Mouse (Mus musculus) lung, postnatal 0 days (tissue): ENCODE measurements around the gene Aco1. TPM values are rescaled to one million over a fixed set of nuclear protein-coding genes. Genes with fewer than 3 reads are reported as not detected.

Experiments
- ATAC-seq: fragments of 200-750 bp; cut with Nextera tagmentation; 2 replicates; pipeline ENCODE4 v1.8.0; 2017; ENCODE audit warnings: moderate library complexity
- DNase-seq: peaks from one replicate; pipeline ENCODE4 v3.0.0-alpha.2; 2016; ENCODE audit warnings: low spot score
- H3K27ac ChIP-seq: fragments of 300-500 bp; sonication (generic); 2 replicates; pipeline ENCODE4 v1.5.1; 2014; ENCODE audit warnings: antibody characterized with exemption, mild to moderate bottlenecking, low read length, mixed read lengths
- H3K27me3 ChIP-seq: fragments of 300-500 bp; sonication (generic); replicated peaks from 2 replicates; pipeline ENCODE4 v1.6.1; 2014; ENCODE audit warnings: low read length, mixed read lengths; ENCODE audit not compliant: insufficient read depth
- H3K36me3 ChIP-seq: fragments of 300-500 bp; sonication (generic); 2 replicates; pipeline ENCODE4 v1.6.1; 2014; ENCODE audit warnings: low read length, mixed read lengths; ENCODE audit not compliant: insufficient read depth
- H3K4me1 ChIP-seq: fragments of 300-500 bp; sonication (generic); 2 replicates; pipeline ENCODE4 v1.6.1; 2014; ENCODE audit warnings: antibody characterized with exemption, low read depth, low read length, mixed read lengths; ENCODE audit not compliant: insufficient read depth
- H3K4me2 ChIP-seq: fragments of 300-500 bp; sonication (generic); replicated peaks from 2 replicates; pipeline ENCODE4 v1.6.1; 2014; ENCODE audit warnings: low read depth, mild to moderate bottlenecking, low read length, moderate library complexity, mixed read lengths
- H3K4me3 ChIP-seq: fragments of 300-500 bp; sonication (generic); 2 replicates; pipeline ENCODE4 v1.5.1; 2014; ENCODE audit warnings: low read depth, low read length
- H3K9ac ChIP-seq: fragments of 300-500 bp; sonication (generic); replicated peaks from 2 replicates; pipeline ENCODE4 v1.6.1; 2014; ENCODE audit warnings: low read depth, mild to moderate bottlenecking
- H3K9me3 ChIP-seq: fragments of 300-500 bp; sonication (generic); 2 replicates; pipeline ENCODE4 v1.6.1; 2016; ENCODE audit warnings: low read length, mixed read lengths
- CTCF ChIP-seq: IDR thresholded peaks from 2 replicates; pipeline ENCODE4 v1.5.1; 2016; ENCODE audit warnings: antibody characterized with exemption, mild to moderate bottlenecking
- EP300 ChIP-seq: IDR thresholded peaks from 2 replicates; pipeline ENCODE4 v1.6.1; 2016; ENCODE audit warnings: antibody characterized with exemption, mild to moderate bottlenecking, control low read depth
- WGBS: fragments of 180-500 bp; shearing (Covaris S2); extraction: QIAGEN DNeasy Blood & Tissue Kit; methylation state at CpG from one replicate; pipeline ENCODE4 v1.1.7; 2014; 5-methylcytosine and 5-hydroxymethylcytosine counted together
- polyA plus RNA-seq: library from polyadenylated mRNA; unstranded; fragments of >200 nt; fragmentation: Nextera tagmentation; extraction: Ambion mirVana; gene quantifications from 2 replicates; pipeline ENCODE4 v1.2.1, GENCODE M21; 2015

Gene Aco1
- 38.0 and 46.0 TPM in 2 replicates for polyA plus RNA-seq

DNA sequence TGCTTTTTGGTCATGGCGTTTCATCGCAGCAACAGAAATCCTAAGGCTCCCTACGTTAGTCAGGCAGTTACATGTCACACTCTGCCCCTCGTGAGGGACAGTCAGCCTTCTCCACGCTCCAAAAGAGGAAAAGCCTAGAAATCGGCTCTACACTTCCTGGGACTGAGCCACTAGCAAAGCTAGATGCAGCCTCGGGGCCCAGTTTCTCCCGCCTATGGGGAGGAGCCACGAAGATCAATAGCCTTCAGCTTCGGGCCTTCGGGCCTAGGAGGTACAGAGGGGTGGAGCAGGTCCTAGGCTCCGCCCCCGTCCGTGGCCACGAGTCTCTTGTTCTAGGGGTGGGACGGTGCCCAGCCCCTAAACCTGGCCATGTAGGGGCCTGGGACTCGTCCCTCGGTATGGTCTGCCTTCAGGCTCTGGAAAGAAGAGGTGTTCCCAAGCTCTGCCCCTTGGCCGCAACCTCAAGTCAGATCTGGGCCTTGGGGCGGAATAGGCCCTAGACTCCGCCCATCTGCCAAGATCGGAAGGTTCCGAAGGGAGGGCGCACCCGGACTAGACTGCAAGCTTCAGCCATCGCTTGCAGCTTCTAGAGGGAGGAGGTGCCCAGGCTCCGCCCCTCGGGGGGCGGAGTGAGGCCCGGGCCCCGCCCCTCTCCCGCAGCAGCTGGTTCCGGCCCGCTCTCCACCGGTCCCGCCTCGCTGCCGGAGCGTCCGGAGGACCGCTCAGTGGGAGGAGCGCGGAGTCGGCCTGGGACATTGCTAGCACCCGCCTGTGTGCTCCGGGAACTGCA lies at the start of gene Aco1:
Gene Aco1 (plus strand): TSS at position 339 of the 790 bp plus-strand sequence.
- Histone ChIP-seq H3K36me3 (no peaks in the 10 kb centered on the region), H3K27ac (peak within 1 kb of the TSS; percentile 89), H3K4me2 (peak within 1 kb of the TSS; percentile 89), H3K4me3 (peak within 1 kb of the TSS; percentile 73), H3K9me3 (no peaks in the 10 kb centered on the region), H3K27me3 (no peaks in the 10 kb centered on the region), H3K9ac (peak within 1 kb of the TSS; percentile 84), H3K4me1 (peaks cover 19% of the 10 kb centered on the region; the same call in 1 of the 2 replicates)
- under 1% methylated on average over 38 of the region's 46 CpGs for WGBS
- ATAC-seq (peak; percentile 93), DNase-seq (peak; percentile 99)
- TF ChIP-seq EP300 (0 out of 2 replicates have a peak, but pooled peaks have one; percentile 58), CTCF (no peak)

DNA sequence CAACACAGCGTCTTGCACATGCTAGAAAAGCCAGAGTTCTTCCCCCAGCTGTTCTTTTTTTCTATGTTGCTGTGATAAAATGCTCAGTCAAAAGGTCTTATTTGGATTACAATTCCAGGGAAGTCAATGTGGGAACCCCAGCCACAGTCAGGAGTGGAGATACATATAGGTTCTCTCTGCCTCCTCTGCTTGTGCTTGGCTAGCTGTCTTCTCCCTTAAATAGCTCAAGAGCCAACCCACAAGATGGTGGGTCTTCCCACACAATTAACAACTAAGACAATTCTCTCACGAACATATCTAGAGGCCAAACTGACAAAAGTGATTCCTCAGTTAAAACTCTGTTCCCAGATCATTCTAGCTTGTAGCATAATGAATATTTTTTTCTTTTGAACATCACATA lies 47.9 kb upstream of the Aco1 start:
- TF ChIP-seq EP300 (no peak), CTCF (no peak)
- Histone ChIP-seq H3K9ac (no peak overlapping the region), H3K4me3 (no peak overlapping the region), H3K27me3 (no peaks in the 10 kb centered on the region), H3K36me3 (no peaks in the 10 kb centered on the region), H3K4me1 (no peaks in the 10 kb centered on the region), H3K27ac (no peak overlapping the region), H3K9me3 (no peaks in the 10 kb centered on the region), H3K4me2 (no peak overlapping the region)
- DNase-seq (no peak), ATAC-seq (no peak)
- 75% methylated on average over 2 of the region's 2 CpGs for WGBS

GRCm38 (mm10) chr4:40102996-40103395 lies 39.9 kb upstream of the Aco1 start:
- Histone ChIP-seq H3K9me3 (no peaks in the 10 kb centered on the region), H3K27ac (no peak overlapping the region), H3K4me2 (no peak overlapping the region), H3K4me3 (no peak overlapping the region), H3K4me1 (no peaks in the 10 kb centered on the region), H3K9ac (no peak overlapping the region), H3K27me3 (no peaks in the 10 kb centered on the region), H3K36me3 (no peaks in the 10 kb centered on the region)
- WGBS, result 75% methylated on average over 1 of the region's 1 CpGs
- no peak for ATAC-seq
- DNase-seq, result no peak
- TF ChIP-seq CTCF (no peak), EP300 (no peak)

DNA sequence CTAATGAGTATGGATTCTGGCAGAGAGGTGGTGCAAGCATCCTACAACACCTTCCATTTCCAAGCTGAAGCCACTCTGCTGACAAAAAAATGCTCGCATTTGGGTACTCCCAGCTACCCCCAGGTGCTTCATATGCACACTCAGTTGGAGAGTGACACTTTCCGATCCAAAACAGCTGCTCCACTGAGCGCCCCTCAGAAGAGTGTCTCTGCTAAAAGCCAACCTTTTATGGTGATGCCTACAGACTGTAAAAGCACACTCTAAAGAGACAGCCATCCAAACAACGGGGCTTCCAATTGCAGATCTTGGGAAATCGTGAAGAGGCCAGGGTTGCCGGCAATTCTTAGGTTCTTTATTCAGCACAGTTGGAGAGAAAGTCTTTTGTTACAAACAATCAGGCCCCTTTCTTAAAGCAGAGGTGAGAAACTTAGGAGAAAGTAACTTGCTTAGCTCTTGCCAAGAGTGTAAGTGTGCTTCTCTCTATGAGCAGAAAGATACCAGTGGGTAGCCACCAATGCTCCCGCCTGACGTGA lies 36.8 kb upstream of the Aco1 start:
- Histone ChIP-seq H3K9me3 (no peaks in the 10 kb centered on the region), H3K27ac (no peak overlapping the region), H3K27me3 (no peaks in the 10 kb centered on the region), H3K4me3 (no peak overlapping the region), H3K4me2 (no peak overlapping the region), H3K36me3 (no peaks in the 10 kb centered on the region), H3K9ac (no peak overlapping the region), H3K4me1 (no peaks in the 10 kb centered on the region)
- no peak for TF ChIP-seq CTCF
- no peak for TF ChIP-seq EP300
- ATAC-seq (no peak), DNase-seq (no peak)
- 51% methylated on average over 8 of the region's 8 CpGs for WGBS

DNA sequence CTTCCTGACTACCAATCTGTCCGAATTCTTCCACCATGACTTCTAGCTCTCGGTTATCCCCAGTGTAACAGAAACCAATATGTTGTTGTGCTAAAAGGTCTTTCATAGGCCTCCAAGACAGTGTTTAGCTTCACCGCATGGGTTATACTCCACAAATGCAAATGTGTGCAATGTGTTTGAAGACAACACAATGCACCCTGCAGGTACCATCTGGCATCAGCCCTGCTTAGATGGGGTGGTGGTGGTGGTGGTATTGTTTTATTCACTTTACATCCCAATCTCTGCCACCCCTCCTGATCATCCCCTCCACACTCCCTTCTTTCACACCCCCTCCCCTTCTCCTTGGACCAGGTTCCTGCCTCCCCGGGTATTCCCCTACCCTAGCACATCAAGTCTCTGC lies 34.9 kb upstream of the Aco1 start:
- 88% methylated on average over 4 of the region's 4 CpGs for WGBS
- TF ChIP-seq CTCF (no peak), EP300 (no peak)
- no peaks in the 10 kb centered on the region for H3K27me3 ChIP-seq
- no peaks in the 10 kb centered on the region for H3K36me3 ChIP-seq
- no peaks in the 10 kb centered on the region for H3K4me1 ChIP-seq
- ATAC-seq (no peak), DNase-seq (no peak)
- no peaks in the 10 kb centered on the region for H3K9me3 ChIP-seq
- no peak overlapping the region for H3K4me2 ChIP-seq
- H3K9ac ChIP-seq, result no peak overlapping the region
- H3K4me3 ChIP-seq, result no peak overlapping the region
- H3K27ac ChIP-seq, result no peak overlapping the region

DNA sequence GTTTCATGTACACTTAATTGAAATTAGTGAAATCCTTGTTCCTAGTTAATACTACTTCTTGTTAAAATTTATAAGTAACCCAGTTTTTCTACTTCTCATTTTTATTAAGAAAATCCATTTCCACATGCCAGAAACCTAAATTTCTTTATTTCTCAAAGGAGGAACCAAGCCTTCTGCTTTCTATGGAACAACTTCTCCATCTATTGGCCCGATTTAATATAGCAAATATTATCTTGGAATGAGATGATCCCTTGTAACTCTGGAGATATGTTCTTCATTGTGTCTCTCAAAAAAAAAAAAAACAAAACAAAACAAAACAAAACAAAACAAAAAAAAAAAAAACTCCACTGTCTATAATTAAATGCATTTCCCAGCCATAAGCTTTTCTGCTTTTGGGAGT lies 29.7 kb upstream of the Aco1 start:
- Histone ChIP-seq H3K27me3 (no peaks in the 10 kb centered on the region), H3K36me3 (no peaks in the 10 kb centered on the region), H3K4me3 (no peak overlapping the region), H3K4me1 (no peaks in the 10 kb centered on the region), H3K4me2 (no peak overlapping the region), H3K9me3 (no peaks in the 10 kb centered on the region), H3K9ac (no peak overlapping the region), H3K27ac (no peak overlapping the region)
- DNase-seq, result no peak
- WGBS, result 70% methylated on average over 1 of the region's 1 CpGs
- no peak for TF ChIP-seq CTCF
- TF ChIP-seq EP300, result no peak
- no peak for ATAC-seq
